Mouse (Mus musculus) ES-E14 (cell line): ENCODE results near the gene Mrpl57. TPM values are rescaled to one million over a fixed set of nuclear protein-coding genes. Genes with fewer than 3 reads are reported as not detected.

Experiments used
- DNase-seq: peaks from one replicate; pipeline ENCODE4 v3.0.0-alpha.2; 2013; ENCODE audit warnings: low read depth, low spot score
- H3K27ac ChIP-seq: 2 replicates; pipeline ENCODE4 v1.5.1; 2012; ENCODE audit warnings: low read depth, mild to moderate bottlenecking, low read length, moderate library complexity, mixed read lengths; ENCODE audit not compliant: poor library complexity, insufficient read depth, severe bottlenecking
- H3K36me3 ChIP-seq: 2 replicates; pipeline ENCODE4 v1.6.1; 2012; ENCODE audit warnings: mild to moderate bottlenecking, low read length, moderate library complexity, mixed read lengths; ENCODE audit not compliant: control insufficient read depth, poor library complexity, insufficient read depth, severe bottlenecking
- H3K4me1 ChIP-seq, 2 experiments: fragments of 150-350 bp in 1 of 2; sonication (generic) in 1 of 2; 2 replicates each; pipeline ENCODE4 v1.6.1; 2012; ENCODE audit warnings: low read length in 2 of 2, mild to moderate bottlenecking in 1 of 2, mixed read lengths in 1 of 2; ENCODE audit not compliant: control insufficient read depth in 2 of 2, insufficient read depth in 2 of 2, poor library complexity in 1 of 2
- H3K4me3 ChIP-seq, 2 experiments: fragments of 150-350 bp in 1 of 2; sonication (generic) in 1 of 2; 2 replicates each; pipeline ENCODE4 v1.5.1; 2012; ENCODE audit warnings: low read length in 2 of 2, low read depth in 1 of 2, mild to moderate bottlenecking in 1 of 2, mixed read lengths in 1 of 2; ENCODE audit not compliant: insufficient read depth in 1 of 2, poor library complexity in 1 of 2, severe bottlenecking in 1 of 2
- H3K9ac ChIP-seq: 2 replicates; pipeline ENCODE4 v1.6.1; 2012; ENCODE audit warnings: low read depth, mild to moderate bottlenecking, low read length, mixed read lengths; ENCODE audit not compliant: poor library complexity, insufficient read depth, severe bottlenecking
- H3K9me3 ChIP-seq: fragments of 150-350 bp; sonication (generic); 2 replicates; pipeline ENCODE4 v1.6.1; 2012; ENCODE audit warnings: low read depth, mild to moderate bottlenecking, low read length; ENCODE audit not compliant: control insufficient read depth, insufficient read depth
- CHD2 ChIP-seq: IDR thresholded peaks from 2 replicates; pipeline ENCODE4 v1.6.1; 2014; ENCODE audit warnings: mild to moderate bottlenecking, low read depth, low read length, inconsistent platforms
- HCFC1 ChIP-seq: IDR thresholded peaks from 2 replicates; pipeline ENCODE4 v1.6.1; 2012; ENCODE audit warnings: low read length, inconsistent platforms, borderline replicate concordance; ENCODE audit not compliant: insufficient read depth
- MAFK ChIP-seq: IDR thresholded peaks from 2 replicates; pipeline ENCODE4 v1.6.1; 2014; ENCODE audit warnings: mild to moderate bottlenecking, low read depth, low read length, inconsistent platforms; ENCODE audit not compliant: insufficient read depth
- ZC3H11A ChIP-seq: IDR thresholded peaks from 2 replicates; pipeline ENCODE4 v1.6.1; 2012; ENCODE audit warnings: low read depth, mild to moderate bottlenecking, inconsistent platforms, low read length, borderline replicate concordance
- ZNF384 ChIP-seq: IDR thresholded peaks from 2 replicates; pipeline ENCODE4 v1.6.1; 2012; ENCODE audit warnings: low read depth, low read length, inconsistent platforms
- in situ Hi-C, 2 experiments: fragments of 600-800 bp; cut with MboI; formaldehyde crosslinking; loops; one replicate each; pipeline ENCODE4 v1.15.1; 2025; ENCODE audit warnings: low sequenced_read_pairs in 2 of 2, inconsistent platforms in 1 of 2; ENCODE audit not compliant: unreplicated experiment in 2 of 2
- total RNA-seq: library from RNA; depleted of rRNA; stranded (reverse); fragments of 300-350 nt; gene quantifications from 2 replicates; pipeline ENCODE4 v1.2.3, GENCODE M21; 2012; rRNA removed

Gene Mrpl57
- total RNA-seq, 1 experiment = 67.8 TPM

- Histone ChIP-seq H3K9me3 (no peaks in the 10 kb centered on the region), H3K9ac (no peak overlapping the region), H3K4me3 (no peak overlapping the region), H3K4me1 (peaks cover 0 to 5% of the 10 kb centered on the region in 2 experiments; a peak in 1 of 4 replicates), H3K36me3 (no peaks in the 10 kb centered on the region; the same call in 1 of the 2 replicates), H3K27ac (no peak overlapping the region)
- in situ Hi-C loops = no loop called here
- DNase-seq = no peak
- TF ChIP-seq HCFC1 (no peak), CHD2 (no peak), ZNF384 (no peak), MAFK (no peak), ZC3H11A (no peak)
Measured at GRCm38 (mm10) chr14:57863129-57863528, 37.1 kb downstream of the Mrpl57 start.

GRCm38 (mm10) chr14:57865256-57865655 is 39.2 kb downstream of the Mrpl57 start:
- in situ Hi-C loops = no loop called here
- Histone ChIP-seq H3K9me3 (no peaks in the 10 kb centered on the region), H3K9ac (no peak overlapping the region), H3K4me3 (no peak overlapping the region), H3K4me1 (peaks cover 0 to 5% of the 10 kb centered on the region in 2 experiments; a peak in 1 of 4 replicates), H3K36me3 (peaks cover 3% of the 10 kb centered on the region), H3K27ac (no peak overlapping the region)
- no peak for DNase-seq
- TF ChIP-seq ZC3H11A = no peak
- TF ChIP-seq ZNF384 = no peak
- TF ChIP-seq CHD2 = no peak
- TF ChIP-seq HCFC1 = no peak

GRCm38 (mm10) chr14:57866676-57867276 is 40.7 kb downstream of the Mrpl57 start:
- peaks cover 3% of the 10 kb centered on the region for H3K36me3 ChIP-seq

GRCm38 (mm10) chr14:57877921-57878320 is 51.9 kb downstream of the Mrpl57 start:
- Histone ChIP-seq H3K9ac (no peak overlapping the region), H3K36me3 (no peaks in the 10 kb centered on the region), H3K4me3 (no peak overlapping the region), H3K27ac (no peak overlapping the region), H3K4me1 (peaks cover 8% of the 10 kb centered on the region in 2 experiments; a peak in 3 of 4 replicates), H3K9me3 (no peaks in the 10 kb centered on the region)
- in situ Hi-C loops = no loop called here
- DNase-seq = no peak
- TF ChIP-seq ZNF384 = no peak
- no peak for TF ChIP-seq MAFK
- TF ChIP-seq ZC3H11A = no peak
- no peak for TF ChIP-seq HCFC1
- no peak for TF ChIP-seq CHD2

More at GRCm38 (mm10) chr14:57866676-57867276, 40.7 kb downstream of the Mrpl57 start:
- peak overlapping the region; percentile 43; the same call in 1 of the 2 replicates for H3K27ac ChIP-seq
- H3K4me1 ChIP-seq = 0 out of 4 replicates have a peak, but pooled peaks cover 0 to 2% of the 10 kb centered on the region in 2 experiments
- no peak for DNase-seq
- TF ChIP-seq MAFK = peak; percentile 76
- TF ChIP-seq HCFC1 = no peak
- TF ChIP-seq ZNF384 = 0 out of 2 replicates have a peak, but pooled peaks have one; percentile 5
- TF ChIP-seq ZC3H11A = no peak
- TF ChIP-seq CHD2 = no peak
- no peaks in the 10 kb centered on the region for H3K9me3 ChIP-seq
- H3K4me3 ChIP-seq = no peak overlapping the region
- H3K9ac ChIP-seq = no peak overlapping the region
- in situ Hi-C loops = no loop called here

Other genes with a start within 250 kb of the Mrpl57 start
- gene Xpo4, start 160.8 kb upstream of the Mrpl57 start, total RNA-seq = 42.2 and 79.2 TPM in 2 replicates
- not detected in 2 replicates for gene Gm49361, start 80.1 kb upstream of the Mrpl57 start, total RNA-seq
- 6.1 and 9.1 TPM in 2 replicates for gene Lats2, start 67.8 kb upstream of the Mrpl57 start, total RNA-seq
- gene Sap18, start 28.1 kb upstream of the Mrpl57 start, total RNA-seq = 117 and 169 TPM in 2 replicates
- 19.1 and 26.4 TPM in 2 replicates for gene Ska3, start within 50 bp of the Mrpl57 start, total RNA-seq
- gene Zdhhc20, start 64.0 kb downstream of the Mrpl57 start, total RNA-seq = 22.7 and 35.1 TPM in 2 replicates
- 7.6 and 7.9 TPM in 2 replicates for gene Micu2, start 173.0 kb downstream of the Mrpl57 start, total RNA-seq
- gene Fgf9, start 244.3 kb downstream of the Mrpl57 start, total RNA-seq = not detected in 2 replicates